Mouse (Mus musculus) R1 (cell line): ENCODE data around the gene Pold3.

Source experiments
- DNase-seq: peaks from one replicate; pipeline ENCODE4 v3.0.0-alpha.2; 2018; ENCODE audit warnings: low read depth, low spot score

Gene Pold3

GRCm38 (mm10) chr7:100121376-100121789 lies at the start of gene Pold3:
Pold3 (minus strand) TSS chr7:100121565.
- DNase-seq, result peak; percentile 97

- no peak for DNase-seq
These were observed 49.4 kb upstream of the Pold3 start for GRCm38 (mm10) chr7:100170756-100171155.

GRCm38 (mm10) chr7:100168654-100169053 lies 47.3 kb upstream of the Pold3 start:
- no peak for DNase-seq

DNA sequence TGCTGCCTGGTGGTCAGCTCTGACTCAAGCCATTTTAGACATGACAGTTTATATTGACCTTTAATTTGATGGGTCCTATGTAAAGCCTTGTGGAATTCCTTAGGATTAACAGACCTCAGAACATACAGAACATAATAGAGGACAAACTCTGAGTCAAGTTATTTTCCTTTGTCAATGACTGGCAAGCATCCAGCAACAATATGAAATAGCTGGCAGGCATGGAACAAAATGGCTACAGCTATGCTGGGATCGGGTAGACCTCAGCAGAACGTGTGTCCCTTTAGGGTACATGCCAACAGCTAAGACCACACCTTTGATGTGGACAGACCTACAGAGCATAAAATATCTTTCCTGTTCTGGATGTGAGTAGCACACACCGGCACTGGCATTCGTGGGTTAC lies 42.1 kb upstream of the Pold3 start:
- no peak for DNase-seq

DNA sequence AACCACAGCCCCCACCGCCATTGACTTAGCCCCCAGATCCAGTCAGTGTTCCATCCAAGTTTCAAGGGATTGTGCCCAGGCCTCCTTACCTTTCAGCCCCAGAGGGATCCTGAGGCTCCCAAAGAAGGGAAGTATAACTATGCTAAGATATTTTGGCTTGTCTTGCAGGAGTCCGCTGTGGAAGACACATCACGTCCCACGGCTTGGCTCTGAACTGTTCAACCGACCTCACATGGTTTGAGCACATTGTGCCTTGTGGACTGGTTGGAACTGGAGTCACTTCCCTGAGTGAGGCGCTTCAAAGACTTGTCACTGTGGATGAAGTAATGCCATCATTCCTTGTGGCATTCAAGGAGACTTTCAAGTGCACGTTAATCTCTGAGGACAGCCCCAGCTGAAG lies 38.6 kb upstream of the Pold3 start:
- DNase-seq, result peak; percentile 28

DNA sequence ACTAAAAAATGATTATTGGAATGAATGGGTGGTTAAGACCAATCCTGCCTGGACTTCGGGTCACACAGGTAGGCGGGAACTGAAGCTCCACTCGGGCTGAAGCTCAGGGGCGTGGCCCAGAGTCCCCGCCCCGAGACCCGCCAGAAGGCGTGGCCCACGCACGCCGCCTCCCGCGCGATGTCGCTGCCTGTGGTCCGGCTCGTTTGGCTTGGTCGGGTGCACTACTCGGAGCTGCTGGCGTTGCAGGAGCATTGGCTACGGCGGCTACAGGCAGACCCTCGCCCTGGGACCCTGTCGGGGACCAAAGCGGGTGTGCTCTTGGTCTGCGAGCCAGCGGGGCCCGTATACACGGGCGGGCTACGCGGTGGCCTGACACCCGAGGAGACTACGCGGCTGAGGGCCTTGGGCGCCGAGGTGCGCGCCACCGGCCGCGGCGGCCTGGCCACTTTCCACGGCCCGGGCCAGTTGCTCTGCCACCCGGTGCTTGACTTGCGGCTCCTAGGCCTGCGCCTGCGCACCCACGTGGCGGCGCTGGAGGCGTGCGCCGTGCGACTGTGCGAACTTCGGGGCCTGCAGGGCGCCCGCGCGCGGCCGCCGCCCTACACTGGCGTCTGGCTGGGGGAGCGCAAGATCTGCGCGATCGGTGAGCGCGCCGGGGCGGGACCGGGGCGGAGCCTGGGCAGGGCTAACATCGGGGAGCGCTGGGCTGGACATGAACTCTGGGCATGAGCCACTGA lies 37.9 kb upstream of the Pold3 start, which contains the start of gene Lipt2:
TSS of gene Lipt2 (plus strand) at position 173 of the 737 bp plus-strand sequence.
- DNase-seq, result peak; percentile 88

DNA sequence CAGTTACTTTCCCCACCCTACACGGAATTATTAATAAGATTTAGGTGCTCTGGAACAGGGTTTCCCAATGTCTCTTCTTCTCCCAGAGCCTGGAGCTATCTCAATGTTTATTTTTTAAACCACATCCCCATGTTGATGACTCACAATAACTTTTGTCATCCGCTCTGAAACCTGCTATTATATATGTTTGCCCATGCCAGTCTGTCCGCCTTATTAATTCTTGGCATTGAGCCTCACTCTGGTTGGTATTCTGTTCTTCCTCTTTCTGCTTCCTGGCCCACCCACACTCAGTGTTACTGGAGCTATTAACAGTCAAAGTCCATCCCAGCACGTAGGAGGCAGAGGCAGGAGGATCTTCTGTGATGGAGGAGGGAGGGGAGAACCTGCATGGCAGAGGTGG lies 36.3 kb upstream of the Pold3 start:
- DNase-seq, result no peak

DNA sequence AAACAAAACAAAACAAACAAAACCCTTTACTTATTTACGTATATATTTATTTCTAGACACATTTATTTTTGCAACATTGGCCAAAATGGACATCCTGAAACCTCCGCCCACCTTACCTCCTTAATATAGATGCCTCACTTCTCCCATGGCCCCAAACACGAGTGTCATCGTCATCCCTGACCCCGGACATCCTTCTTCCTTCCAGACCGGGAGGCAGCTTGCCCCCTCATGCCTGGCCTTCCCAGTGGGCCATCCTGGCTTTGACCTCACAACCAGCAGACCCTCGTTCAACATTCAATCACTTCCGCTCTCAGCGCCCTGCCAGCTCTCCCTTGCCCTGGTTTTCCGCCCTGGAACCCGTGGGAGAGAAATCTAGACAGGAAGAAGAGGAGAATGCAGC lies 29.3 kb upstream of the Pold3 start:
- DNase-seq, result no peak

- peak; percentile 8 for DNase-seq
These were observed 28.7 kb upstream of the Pold3 start for GRCm38 (mm10) chr7:100150086-100150485.

DNA sequence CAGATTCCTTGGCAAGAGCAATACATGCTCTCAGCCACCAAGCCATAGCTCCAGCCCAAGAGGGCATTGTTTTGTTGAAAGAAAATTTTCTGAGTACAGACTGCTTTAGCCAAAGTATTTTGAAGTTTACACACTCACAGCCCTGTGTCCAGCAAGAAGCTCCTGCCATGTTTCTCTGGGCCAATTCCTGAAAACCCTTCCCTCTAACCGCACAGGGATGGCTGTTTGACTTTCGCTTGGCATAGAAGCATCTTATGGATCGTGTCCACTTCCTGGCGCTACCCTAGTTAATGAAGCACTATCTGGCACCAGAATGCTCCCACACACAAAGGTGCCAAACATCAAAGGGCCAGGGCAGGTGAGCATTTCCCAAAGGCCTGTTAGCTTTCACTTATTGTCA lies 27.2 kb upstream of the Pold3 start:
- no peak for DNase-seq

- no peak for DNase-seq
These were observed 19.2 kb upstream of the Pold3 start for GRCm38 (mm10) chr7:100140591-100140990.

DNA sequence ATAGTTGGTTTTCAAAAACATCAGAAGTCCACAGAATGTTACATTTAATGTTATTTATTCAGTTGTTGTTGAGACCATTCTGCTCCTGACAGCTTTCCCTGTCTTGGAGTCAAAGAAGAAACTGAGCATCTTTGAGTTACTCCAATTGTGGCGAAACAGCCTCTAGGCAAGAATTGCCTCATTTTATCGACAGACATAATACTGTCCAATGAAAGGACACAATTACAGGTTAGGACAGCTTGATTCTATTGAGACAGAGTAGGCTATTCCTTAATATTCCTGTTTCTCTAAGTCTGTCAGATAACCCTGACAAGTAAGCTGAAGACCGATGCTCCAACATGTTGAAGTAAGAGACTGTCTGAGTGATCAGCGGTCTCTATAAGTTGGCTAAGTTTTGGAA lies 16.7 kb upstream of the Pold3 start:
- no peak for DNase-seq

DNA sequence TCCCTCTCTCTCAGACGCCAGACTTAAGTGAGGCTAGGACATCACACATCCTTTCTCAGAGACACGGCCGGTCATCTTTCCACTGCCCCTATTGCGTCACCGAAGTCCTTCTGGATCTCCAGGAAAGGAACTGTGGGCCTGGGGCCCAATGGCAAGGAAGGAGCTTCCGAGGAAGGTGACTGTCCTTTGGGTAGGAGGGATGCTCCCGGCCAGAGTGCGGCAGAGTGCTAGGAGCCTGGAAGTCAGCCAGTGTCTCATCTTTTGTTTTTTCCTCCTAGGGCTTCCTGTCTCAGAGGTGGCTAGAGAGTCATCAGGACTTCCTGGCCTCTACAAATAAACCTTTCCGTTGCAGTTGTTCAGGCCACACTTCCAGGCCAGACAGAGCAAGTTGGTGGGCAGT lies 15.7 kb upstream of the Pold3 start:
- no peak for DNase-seq

- no peak for DNase-seq
These were observed 11.0 kb upstream of the Pold3 start for GRCm38 (mm10) chr7:100132379-100132778.

DNA sequence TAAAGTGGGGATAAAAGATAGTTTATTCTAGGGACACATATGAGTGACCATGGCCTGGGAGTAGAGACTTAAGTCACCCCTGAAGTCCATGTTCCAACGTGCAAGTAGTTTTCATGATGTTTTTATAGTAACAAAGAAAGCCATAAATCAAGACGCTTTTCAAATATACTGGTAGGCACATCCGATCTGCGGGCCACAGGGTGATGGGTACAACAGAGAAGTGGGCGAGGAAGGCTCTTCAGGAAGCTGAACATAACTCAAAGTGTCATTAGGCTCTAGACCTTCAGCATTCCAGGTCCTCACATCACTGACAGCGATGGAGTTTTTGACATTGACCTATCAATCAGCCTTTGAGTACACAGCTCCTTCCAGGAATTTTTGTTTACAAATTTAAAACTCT lies 9.2 kb upstream of the Pold3 start:
- no peak for DNase-seq

DNA sequence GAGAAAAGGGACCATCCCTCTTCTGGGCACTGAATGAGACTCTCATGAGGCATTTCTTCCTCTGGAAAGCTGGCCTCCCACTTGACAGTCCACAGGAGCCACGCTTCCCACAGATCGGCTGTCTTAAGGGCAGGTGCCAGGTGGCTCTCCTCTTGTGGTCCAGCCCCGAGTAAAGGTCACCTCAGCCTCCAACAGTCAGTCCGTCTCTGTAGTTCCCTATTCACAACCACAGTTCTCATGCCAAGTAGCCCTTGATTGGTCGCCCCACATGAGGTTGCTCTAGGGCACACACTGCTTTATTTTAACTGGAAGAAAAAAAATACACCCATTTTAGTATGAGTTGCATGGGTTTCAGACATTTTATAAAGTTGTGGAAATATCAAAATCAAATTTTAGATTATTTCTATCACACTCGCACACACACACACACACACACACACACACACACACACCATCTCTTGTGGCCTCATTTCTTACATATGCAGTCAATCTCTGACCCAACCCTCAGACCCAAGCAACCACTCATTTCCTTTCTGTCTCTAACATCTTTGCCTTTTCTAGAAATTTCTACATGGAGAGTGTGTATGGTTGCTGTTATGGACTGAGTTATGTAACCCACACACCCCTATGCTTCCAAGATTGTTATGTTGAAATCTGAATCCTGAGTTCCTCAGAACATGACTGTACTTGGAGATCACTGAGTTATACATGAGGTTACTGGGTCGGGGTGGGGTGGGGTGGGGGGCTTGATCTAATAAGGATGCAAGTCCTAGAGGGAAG lies 7.1 kb upstream of the Pold3 start:
- no peak for DNase-seq

- no peak for DNase-seq
These were observed 5.1 kb upstream of the Pold3 start for GRCm38 (mm10) chr7:100126514-100126913.

- DNase-seq, result no peak
These were observed 3.8 kb upstream of the Pold3 start for GRCm38 (mm10) chr7:100125166-100125565.

- DNase-seq, result peak; percentile 85
These were observed 2.8 kb upstream of the Pold3 start for GRCm38 (mm10) chr7:100124211-100124610.

GRCm38 (mm10) chr7:100123486-100123885 lies 2.1 kb upstream of the Pold3 start:
- DNase-seq, result peak; percentile 81

DNA sequence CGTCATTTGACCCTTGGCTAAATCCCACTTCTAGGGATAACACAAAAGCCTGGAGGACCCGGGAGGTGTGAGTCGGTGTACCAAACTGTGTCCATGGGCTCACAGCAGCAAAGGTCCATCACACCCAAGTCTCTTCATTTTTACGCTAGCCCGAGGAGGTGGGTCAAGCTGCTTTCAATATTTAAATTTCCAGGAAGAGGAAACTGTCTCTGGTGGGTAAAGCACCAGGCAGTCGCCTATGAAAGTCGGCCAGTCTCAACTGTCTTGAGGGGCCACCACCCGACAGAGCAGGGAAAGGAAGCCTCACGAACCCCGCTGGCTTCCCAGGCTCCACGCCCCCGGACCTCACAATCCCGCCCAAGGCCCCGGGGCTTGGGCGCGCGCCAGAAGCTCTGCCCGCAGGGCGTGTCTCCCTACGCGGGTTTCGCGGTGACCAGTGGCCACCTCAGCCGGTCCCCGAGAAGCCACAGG lies 539 bp downstream of the Pold3 start:
- DNase-seq, result peak; percentile 75

GRCm38 (mm10) chr7:100114279-100114678 lies 7.1 kb downstream of the Pold3 start:
- no peak for DNase-seq

GRCm38 (mm10) chr7:100113821-100114220 lies 7.5 kb downstream of the Pold3 start:
- DNase-seq, result no peak
